Mouse (Mus musculus) urinary bladder, postnatal 10 days (tissue): ENCODE data around the gene Btbd8.

Experiments
- DNase-seq: peaks from one replicate; pipeline ENCODE4 v3.0.0; 2022; ENCODE audit warnings: low spot score

Btbd8 gene

DNA sequence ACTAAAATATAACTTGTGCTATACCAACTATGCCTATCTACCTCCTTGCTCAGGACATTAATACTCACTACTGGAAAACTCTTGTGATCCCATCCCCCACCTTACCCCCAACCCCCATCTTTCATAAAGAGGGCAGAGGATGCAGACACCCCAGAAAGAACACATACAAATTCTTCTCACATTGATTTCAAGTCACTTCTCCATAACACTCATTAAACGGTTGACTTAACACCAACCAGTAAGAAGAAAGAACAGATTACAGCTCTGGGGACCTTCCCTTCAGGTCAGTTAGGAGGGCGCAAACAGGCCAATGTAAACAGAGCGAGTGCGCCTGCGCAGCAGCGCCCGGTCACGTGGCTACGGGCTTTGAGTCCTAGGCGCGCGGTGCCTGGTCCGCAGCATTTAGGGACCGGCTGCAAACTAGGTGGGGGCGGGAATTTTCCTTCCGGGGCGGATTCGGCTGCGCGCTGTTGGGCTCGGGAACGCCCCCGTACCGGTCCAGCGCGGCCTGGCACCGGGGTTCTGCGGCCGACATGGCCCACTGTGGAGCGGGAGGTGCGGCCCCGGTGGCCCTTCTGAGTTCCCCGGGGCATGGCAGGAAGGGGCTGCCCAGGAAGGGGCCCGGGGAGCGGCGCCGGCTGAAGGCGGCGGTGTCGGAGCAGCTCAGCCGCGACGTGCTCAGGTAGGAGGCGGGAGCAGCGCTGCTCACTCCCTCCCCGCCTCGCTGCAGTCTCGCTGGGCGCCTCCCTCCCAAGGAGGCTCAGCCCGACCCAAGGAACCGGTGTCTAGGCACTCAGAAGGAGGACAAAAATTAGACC is at the start of gene Btbd8:
TSS of gene Btbd8 (plus strand) at position 534 of the 818 bp plus-strand sequence.
- peak; percentile 67 for DNase-seq

DNA sequence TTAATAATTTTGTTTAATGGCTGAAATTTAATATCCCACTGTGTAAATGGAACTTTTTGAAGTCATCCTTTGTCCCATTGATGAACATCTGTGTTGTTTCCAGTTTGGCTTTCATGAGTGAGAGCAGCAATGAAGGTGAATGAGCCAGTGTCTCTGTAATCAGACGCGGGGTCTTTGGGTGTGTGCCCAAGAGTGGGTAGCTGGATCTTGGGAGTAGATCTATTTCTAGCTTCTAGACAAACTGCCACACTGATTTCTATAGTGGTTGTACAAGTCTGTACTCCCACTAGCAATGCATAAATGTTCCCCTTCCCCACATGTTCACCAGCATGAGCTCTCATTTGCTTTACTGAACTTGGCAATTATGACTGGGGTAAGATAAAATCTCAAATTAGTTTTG is 48.4 kb upstream of the Btbd8 start:
- DNase-seq = no peak

GRCm38 (mm10) chr5:107394437-107394836 is 43.4 kb upstream of the Btbd8 start:
- DNase-seq = no peak

DNA sequence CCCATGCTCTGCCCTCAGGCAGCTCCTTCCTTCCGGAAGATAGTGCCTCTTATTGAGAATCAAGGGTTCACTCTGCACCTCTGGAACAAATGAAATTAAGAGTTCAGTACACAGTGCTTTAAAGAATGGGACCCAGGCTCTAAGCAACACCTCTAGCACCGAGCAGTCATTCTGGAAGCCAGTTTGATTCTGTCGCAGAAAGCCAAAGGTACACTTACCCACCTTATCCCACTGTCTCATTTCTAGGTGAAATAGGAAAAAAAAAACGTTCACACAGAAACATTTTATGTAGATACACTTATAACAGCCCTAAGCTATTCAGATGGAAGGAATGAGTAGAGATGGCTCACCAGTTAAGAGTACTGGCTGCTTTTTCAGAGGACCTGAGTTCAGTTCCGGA is 35.4 kb upstream of the Btbd8 start, which contains the start of gene Ephx4:
TSS of gene Ephx4 (plus strand) at position 301 of the 400 bp plus-strand sequence.
- DNase-seq = no peak

DNA sequence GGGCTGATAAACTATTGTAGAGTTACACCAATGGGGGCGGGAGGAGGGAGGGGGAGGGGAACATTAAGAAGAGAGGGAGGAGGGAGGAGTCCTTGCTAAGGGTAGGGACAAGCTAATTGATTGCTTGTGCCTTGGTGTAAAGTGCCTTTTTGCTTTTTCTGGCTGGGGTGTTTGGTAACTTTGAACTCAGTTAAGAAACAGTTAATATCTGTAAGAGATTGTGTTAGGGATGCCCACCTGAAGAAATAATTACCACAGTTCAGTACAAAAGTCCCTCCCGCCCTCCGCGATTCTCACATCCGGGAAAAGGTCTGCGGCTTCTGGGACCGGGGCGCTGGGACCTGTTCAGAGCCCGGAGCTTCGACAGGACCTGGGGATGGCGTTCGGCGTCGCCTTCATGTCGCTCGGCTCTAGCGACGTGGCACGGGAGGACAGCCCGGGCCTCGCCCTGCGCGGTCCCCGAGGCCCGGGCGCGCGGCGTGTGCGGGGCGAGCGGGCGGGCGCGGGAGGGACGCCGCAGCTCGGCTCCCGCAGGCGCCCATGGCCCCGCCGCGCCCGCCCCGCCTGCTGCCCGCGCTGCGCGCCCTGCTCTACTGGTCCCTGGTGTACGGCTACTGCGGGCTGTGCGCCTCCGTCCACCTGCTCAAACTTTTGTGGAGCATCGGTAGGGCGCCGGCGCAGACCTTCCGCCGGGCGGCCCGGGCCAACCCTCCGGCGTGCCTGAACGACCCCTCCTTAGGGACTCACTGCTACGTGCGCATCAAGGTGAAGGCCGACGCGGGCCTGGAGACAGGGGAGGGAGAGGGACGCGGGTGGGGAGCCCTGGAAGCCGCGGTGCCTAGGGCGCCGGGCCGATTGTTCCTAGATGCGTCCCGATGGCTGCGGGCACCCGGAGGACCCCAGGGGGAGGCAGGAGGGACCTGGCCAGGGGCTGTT is 34.5 kb upstream of the Btbd8 start:
- no peak for DNase-seq

- no peak for DNase-seq
These were observed 33.7 kb upstream of the Btbd8 start for GRCm38 (mm10) chr5:107403947-107404684.

GRCm38 (mm10) chr5:107405361-107405760 is 32.4 kb upstream of the Btbd8 start:
- no peak for DNase-seq

GRCm38 (mm10) chr5:107410305-107410704 is 27.5 kb upstream of the Btbd8 start:
- DNase-seq = no peak

- no peak for DNase-seq
These were observed 26.5 kb upstream of the Btbd8 start for GRCm38 (mm10) chr5:107411326-107411725.

DNA sequence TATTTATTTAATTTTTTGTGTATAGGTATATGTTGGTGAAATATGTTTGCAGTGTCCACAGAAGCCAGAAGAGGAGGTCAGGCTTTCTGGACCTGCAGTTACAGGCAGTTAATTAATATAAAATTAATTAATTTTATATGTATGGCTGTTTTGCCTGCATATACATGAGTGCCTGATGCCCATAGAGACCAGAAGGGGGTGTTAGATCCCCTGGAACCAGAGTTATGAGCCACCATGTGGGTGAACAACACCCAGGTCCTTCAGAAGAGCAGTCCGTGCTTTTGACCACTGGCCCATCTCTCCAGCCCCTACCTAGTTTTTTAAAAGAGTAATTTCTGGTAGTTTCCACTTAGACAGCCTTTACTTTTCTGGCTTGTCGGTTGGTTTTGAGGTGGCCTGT is 25.5 kb upstream of the Btbd8 start:
- DNase-seq = no peak

- no peak for DNase-seq
These were observed 22.7 kb upstream of the Btbd8 start for GRCm38 (mm10) chr5:107415098-107415497.

- no peak for DNase-seq
These were observed 16.1 kb upstream of the Btbd8 start for GRCm38 (mm10) chr5:107421676-107422075.

GRCm38 (mm10) chr5:107431249-107431648 is 6.5 kb upstream of the Btbd8 start, which contains the start of gene Lpcat2b:
Gene Lpcat2b (plus strand): TSS chr5:107431549.
- no peak for DNase-seq

GRCm38 (mm10) chr5:107434001-107434400 is 3.8 kb upstream of the Btbd8 start:
- DNase-seq = no peak

- no peak for DNase-seq
These were observed 1.6 kb upstream of the Btbd8 start for GRCm38 (mm10) chr5:107436185-107436584.

GRCm38 (mm10) chr5:107436587-107437209 is 1.1 kb upstream of the Btbd8 start:
- no peak for DNase-seq

GRCm38 (mm10) chr5:107438353-107438752 is 556 bp downstream of the Btbd8 start:
- no peak for DNase-seq

DNA sequence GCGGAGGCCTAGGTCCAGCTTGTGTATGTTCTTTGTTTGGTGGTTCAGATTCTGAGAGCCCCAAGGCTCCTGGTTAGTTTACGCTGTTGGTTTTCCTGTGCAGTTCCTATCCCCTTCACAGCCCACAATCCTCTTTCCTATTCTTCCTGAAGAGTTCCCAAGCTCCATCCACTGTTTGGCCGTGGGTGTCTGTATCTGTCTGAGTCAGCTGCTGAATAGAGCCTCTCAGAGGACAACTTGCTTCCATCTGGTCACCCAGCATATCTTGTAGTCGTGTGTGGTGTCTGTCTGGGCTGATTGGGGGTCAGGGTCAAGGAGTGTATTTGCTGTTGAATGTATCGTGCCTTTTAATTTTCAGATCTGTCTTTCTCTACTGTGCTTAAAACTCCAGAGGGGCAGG is 4.1 kb downstream of the Btbd8 start:
- DNase-seq = no peak

GRCm38 (mm10) chr5:107444251-107444650 is 6.5 kb downstream of the Btbd8 start:
- DNase-seq = no peak

- no peak for DNase-seq
These were observed 10.2 kb downstream of the Btbd8 start for GRCm38 (mm10) chr5:107447977-107448376.

GRCm38 (mm10) chr5:107448784-107449183 is 11.0 kb downstream of the Btbd8 start:
- DNase-seq = no peak

- no peak for DNase-seq
These were observed 11.8 kb downstream of the Btbd8 start for GRCm38 (mm10) chr5:107449620-107450019.
